Mouse (Mus musculus): ENCODE data around the gene Gm20388. TPM values are rescaled to one million over a fixed set of nuclear protein-coding genes. Genes with fewer than 3 reads are reported as not detected.

The Gm20388 gene
- polyA plus RNA-seq, 1 experiment from 2014 or later = not detected

DNA sequence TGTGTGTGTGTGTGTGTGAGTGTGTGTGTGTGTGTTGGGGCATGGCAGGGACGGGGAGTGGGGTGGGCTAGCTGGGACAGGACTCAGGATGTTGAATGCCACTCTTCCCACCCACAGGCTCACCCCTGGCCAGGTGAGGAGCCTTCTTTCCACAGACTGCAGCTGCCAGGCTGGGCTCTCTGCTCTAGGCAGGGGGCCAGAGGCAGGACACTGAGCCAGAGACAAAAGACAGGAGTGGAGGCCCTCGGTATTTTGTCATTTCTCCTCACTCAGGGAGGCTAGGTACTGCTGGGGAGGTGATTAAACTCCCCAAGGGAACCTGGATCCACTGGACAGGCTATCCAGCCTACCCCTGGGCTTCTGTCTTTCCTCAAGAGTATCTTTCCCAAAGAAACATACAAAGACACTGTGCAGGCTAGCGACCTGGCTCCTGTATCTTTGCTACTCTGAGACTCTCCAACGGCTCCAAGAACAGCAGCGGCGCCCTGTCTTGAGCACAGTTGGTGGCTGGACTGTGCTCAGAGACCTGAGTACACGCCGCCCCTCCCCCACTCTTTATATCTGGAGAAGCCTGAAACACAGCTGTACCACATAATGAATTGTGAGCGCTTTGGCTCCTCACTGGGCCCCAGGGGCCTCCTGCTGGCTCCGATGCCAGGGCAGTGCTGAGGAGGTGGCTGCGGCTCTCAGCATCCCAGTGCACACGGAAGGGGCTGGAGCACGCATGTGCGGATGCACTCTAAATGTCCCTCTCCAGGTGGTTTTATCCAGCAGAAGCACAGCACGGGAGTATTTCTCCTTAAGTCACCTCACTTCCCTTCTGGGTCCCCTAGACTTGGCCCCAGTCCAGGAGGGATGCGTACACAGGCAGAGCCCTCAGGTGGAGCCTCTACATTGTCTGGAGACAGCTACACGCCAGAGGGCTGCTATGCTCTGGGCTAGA, 274.5 kb downstream of the Gm20388 start:
- Histone ChIP-seq H3K9me3 (ENCODE audit: control insufficient read depth, low read length) (no peaks in the 10 kb centered on the region), H3K4me2 (replicated peaks; ENCODE audit: low read depth, low read length) (no peak overlapping the region), H3K27me3 (ENCODE audit: control insufficient read depth, insufficient read depth, low read length) (no peaks in the 10 kb centered on the region), H3K27ac (ENCODE audit: low read depth, low read length) (peak overlapping the region; percentile 65; the same call in 1 of the 2 replicates), H3K4me3 (ENCODE audit: low read length) (no peak overlapping the region), H3K4me1 (ENCODE audit: control insufficient read depth, insufficient read depth, low read length) (peaks cover 39% of the 10 kb centered on the region), H3K9ac (ENCODE audit: low read depth, low read length) (peak overlapping the region; percentile 18; the same call in 1 of the 2 replicates), H3K36me3 (ENCODE audit: control insufficient read depth, insufficient read depth, low read length) (no peaks in the 10 kb centered on the region)
- WGBS = 22% methylated on average over 17 of the region's 17 CpGs
- ATAC-seq (ENCODE audit: low FRiP score, low TSS enrichment) = peak; percentile 20; the same call in 1 of the 2 replicates

DNA sequence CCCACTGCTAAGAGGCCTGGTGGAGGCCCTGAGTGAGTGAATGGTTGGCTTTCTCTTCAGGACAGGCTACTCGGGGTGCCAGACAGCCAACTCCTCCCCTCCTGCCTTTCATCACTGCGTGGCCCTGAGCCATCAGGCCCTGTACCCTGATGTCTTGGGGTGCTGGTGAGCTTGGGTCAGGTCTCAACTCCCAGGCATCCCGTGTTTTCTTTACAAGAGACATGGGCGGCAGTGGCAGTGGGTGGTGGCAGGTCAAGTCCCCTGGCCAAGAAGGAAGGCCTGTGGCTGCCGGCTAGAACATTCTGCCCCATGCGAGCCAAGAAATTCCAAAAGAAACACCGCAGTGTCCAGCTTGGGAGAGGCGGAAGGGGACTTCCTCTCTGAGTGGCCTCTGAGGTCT, 275.8 kb downstream of the Gm20388 start:
- H3K36me3 ChIP-seq (ENCODE audit: control insufficient read depth, insufficient read depth, low read length) = no peaks in the 10 kb centered on the region
- H3K27ac ChIP-seq (ENCODE audit: low read depth, low read length) = no peak overlapping the region
- no peak overlapping the region for H3K4me2 ChIP-seq (replicated peaks; ENCODE audit: low read depth, low read length)
- H3K4me1 ChIP-seq (ENCODE audit: control insufficient read depth, insufficient read depth, low read length) = peaks cover 40% of the 10 kb centered on the region
- WGBS = 59% methylated on average over 8 of the region's 8 CpGs
- H3K9me3 ChIP-seq (ENCODE audit: control insufficient read depth, low read length) = no peaks in the 10 kb centered on the region
- no peak for ATAC-seq (ENCODE audit: low FRiP score, low TSS enrichment)
- no peaks in the 10 kb centered on the region for H3K27me3 ChIP-seq (ENCODE audit: control insufficient read depth, insufficient read depth, low read length)
- no peak overlapping the region for H3K4me3 ChIP-seq (ENCODE audit: low read length)
- no peak overlapping the region for H3K9ac ChIP-seq (ENCODE audit: low read depth, low read length)

DNA sequence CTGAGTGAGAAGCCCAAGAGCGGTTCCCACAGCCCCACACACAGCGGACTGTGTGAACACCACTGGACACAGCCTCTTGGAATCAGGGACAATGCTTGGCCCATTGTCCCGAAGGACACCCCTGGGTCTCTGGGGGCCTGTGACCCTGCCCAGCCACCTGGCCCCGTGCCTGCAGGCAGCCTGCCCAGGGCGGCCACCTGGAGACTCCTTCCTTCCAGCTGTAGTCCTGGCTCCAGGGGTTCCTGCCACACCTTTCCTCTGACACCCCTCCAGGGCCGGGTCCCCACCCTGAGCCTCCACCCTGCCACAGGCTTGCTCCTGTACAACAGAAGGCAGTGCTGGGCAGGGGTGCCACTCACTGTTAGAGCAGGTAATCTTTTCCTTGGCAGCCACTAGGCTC, 277.9 kb downstream of the Gm20388 start:
- H3K9me3 ChIP-seq (ENCODE audit: control insufficient read depth, low read length) = 0 out of 2 replicates have a peak, but pooled peaks cover 3% of the 10 kb centered on the region
- no peak overlapping the region for H3K4me3 ChIP-seq (ENCODE audit: low read length)
- H3K9ac ChIP-seq (ENCODE audit: low read depth, low read length) = no peak overlapping the region
- WGBS = 87% methylated on average over 6 of the region's 6 CpGs
- peaks cover 40% of the 10 kb centered on the region for H3K4me1 ChIP-seq (ENCODE audit: control insufficient read depth, insufficient read depth, low read length)
- no peak overlapping the region for H3K27ac ChIP-seq (ENCODE audit: low read depth, low read length)
- H3K27me3 ChIP-seq (ENCODE audit: control insufficient read depth, insufficient read depth, low read length) = no peaks in the 10 kb centered on the region
- H3K36me3 ChIP-seq (ENCODE audit: control insufficient read depth, insufficient read depth, low read length) = no peaks in the 10 kb centered on the region
- no peak overlapping the region for H3K4me2 ChIP-seq (replicated peaks; ENCODE audit: low read depth, low read length)
- ATAC-seq (ENCODE audit: low FRiP score, low TSS enrichment) = no peak

DNA sequence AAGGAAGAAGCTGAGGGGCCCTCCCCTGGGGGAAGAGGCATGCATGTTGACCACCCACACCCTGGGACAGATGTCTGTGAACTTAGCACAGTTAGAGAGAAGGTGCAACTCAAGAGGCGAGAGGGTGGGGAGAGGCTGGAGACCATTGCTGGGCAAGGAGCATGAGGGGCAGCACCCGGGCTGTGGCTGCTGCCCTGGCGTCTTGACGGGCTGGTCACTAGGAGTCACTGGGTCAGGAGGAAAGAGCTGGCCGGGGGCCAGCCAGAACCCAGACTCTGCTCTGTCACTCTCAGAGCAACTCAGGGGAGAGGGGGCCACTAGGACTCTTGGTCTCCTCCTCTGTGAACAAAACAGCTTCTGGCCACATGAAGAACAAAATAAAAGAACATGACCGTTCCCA, 278.8 kb downstream of the Gm20388 start:
- Histone ChIP-seq H3K9ac (ENCODE audit: low read depth, low read length) (no peak overlapping the region), H3K4me1 (ENCODE audit: control insufficient read depth, insufficient read depth, low read length) (peaks cover 35% of the 10 kb centered on the region), H3K27ac (ENCODE audit: low read depth, low read length) (no peak overlapping the region), H3K9me3 (ENCODE audit: control insufficient read depth, low read length) (0 out of 2 replicates have a peak, but pooled peaks cover 3% of the 10 kb centered on the region), H3K4me2 (replicated peaks; ENCODE audit: low read depth, low read length) (no peak overlapping the region), H3K27me3 (ENCODE audit: control insufficient read depth, insufficient read depth, low read length) (no peaks in the 10 kb centered on the region), H3K4me3 (ENCODE audit: low read length) (no peak overlapping the region), H3K36me3 (ENCODE audit: control insufficient read depth, insufficient read depth, low read length) (no peaks in the 10 kb centered on the region)
- no peak for ATAC-seq (ENCODE audit: low FRiP score, low TSS enrichment)
- WGBS = 70% methylated on average over 6 of the region's 6 CpGs

DNA sequence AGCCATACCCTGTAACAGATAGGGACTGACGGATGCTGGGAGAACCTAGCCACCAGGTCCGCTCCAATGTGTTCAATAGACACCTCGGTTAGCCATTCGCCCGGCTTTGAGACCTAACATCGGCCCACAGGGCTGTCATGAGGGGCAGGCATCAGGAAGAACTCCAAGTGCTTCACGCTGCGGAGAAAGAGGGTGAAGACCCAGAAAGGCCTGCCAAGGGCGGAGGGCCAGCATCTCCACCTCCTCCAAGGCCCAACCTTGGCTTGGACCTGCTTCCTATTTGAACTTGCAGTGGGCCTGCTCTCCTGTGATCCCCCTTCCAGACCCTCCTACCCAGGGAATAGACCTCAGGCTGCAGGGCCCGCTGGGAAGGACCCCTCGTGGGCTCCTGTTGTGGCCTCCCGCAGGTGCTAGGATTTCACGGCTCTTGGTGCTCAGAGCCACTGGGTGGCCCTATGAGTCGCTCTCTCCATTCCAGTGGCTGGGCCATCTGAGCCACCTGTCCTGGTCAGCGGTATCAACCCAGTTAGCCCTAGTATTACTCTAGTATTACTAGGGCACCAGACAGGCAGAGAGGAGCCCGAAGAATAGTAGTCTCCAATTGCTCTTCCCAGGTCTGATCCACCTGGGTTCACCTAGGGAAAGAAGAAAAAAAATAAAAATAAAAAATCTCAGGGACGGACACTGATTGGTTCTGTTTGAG, 279.6 kb downstream of the Gm20388 start:
- Histone ChIP-seq H3K4me2 (replicated peaks; ENCODE audit: low read depth, low read length) (no peak overlapping the region), H3K4me1 (ENCODE audit: control insufficient read depth, insufficient read depth, low read length) (peaks cover 27% of the 10 kb centered on the region), H3K27ac (ENCODE audit: low read depth, low read length) (no peak overlapping the region), H3K9ac (ENCODE audit: low read depth, low read length) (no peak overlapping the region; the same call in 1 of the 2 replicates), H3K4me3 (ENCODE audit: low read length) (no peak overlapping the region), H3K27me3 (ENCODE audit: control insufficient read depth, insufficient read depth, low read length) (no peaks in the 10 kb centered on the region), H3K36me3 (ENCODE audit: control insufficient read depth, insufficient read depth, low read length) (no peaks in the 10 kb centered on the region), H3K9me3 (ENCODE audit: control insufficient read depth, low read length) (0 out of 2 replicates have a peak, but pooled peaks cover 3% of the 10 kb centered on the region)
- 76% methylated on average over 17 of the region's 17 CpGs for WGBS
- peak; percentile 4; the same call in 1 of the 2 replicates for ATAC-seq (ENCODE audit: low FRiP score, low TSS enrichment)

DNA sequence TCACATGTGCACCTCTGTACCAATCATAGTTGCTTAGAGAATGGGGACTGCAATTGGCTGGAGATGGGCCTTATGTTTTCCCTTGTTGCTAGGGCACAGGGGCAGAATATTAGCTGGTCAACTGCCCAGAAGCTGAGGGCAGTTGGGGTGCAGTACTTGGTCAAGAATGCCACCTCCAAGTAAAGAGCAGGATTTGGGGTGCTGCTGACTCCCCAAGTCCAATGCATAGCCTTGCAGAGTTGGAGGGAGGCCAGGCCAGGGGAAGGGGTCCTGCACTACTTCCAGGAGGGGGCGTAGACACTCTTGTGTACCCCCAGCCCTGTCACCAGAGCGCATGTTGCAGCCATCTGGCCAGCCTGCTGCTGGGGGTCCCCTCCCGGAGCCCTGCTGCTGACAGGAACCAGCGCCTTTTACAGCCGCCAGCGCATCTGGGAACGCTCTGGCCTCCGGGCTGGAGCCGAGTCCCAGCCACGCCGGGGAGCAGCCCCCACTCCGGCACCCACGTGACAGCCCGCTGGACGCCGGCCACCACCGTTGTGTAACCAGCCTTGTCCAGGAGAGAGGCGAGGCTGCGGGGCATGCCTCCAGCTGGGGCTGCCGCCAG, 280.3 kb downstream of the Gm20388 start:
- peak overlapping the region; percentile 70; the same call in 1 of the 2 replicates for H3K27ac ChIP-seq (ENCODE audit: low read depth, low read length)
- H3K4me1 ChIP-seq (ENCODE audit: control insufficient read depth, insufficient read depth, low read length) = peaks cover 21% of the 10 kb centered on the region
- peak; percentile 92 for ATAC-seq (ENCODE audit: low FRiP score, low TSS enrichment)
- peak overlapping the region; percentile 32 for H3K4me2 ChIP-seq (replicated peaks; ENCODE audit: low read depth, low read length)
- WGBS = 27% methylated on average over 20 of the region's 20 CpGs
- no peak overlapping the region for H3K9ac ChIP-seq (ENCODE audit: low read depth, low read length)
- H3K4me3 ChIP-seq (ENCODE audit: low read length) = 0 out of 2 replicates have a peak overlapping the region, but pooled peaks have one; percentile 4
- 0 out of 2 replicates have a peak, but pooled peaks cover 3% of the 10 kb centered on the region for H3K9me3 ChIP-seq (ENCODE audit: control insufficient read depth, low read length)
- no peaks in the 10 kb centered on the region for H3K36me3 ChIP-seq (ENCODE audit: control insufficient read depth, insufficient read depth, low read length)
- no peaks in the 10 kb centered on the region for H3K27me3 ChIP-seq (ENCODE audit: control insufficient read depth, insufficient read depth, low read length)

DNA sequence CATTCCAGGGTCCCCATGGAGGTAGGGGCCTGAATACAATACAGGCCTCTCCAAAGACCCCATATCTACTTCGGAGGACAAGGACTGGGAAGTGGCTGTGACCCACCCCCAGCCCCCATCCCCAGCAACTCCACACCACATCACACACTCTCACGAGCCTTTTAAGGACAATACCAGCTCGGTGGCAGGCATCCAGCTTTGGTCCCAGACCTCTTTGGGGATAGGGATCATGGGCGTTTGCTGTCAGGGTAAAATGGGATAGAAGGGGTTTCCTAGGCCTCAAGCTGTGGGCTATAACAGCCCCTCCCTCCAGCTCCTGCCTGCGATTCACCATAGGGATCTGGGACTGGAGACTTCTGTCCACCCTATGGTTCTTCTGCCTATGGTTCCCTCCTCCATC, 281.0 kb downstream of the Gm20388 start:
- H3K27me3 ChIP-seq (ENCODE audit: control insufficient read depth, insufficient read depth, low read length) = no peaks in the 10 kb centered on the region
- H3K36me3 ChIP-seq (ENCODE audit: control insufficient read depth, insufficient read depth, low read length) = no peaks in the 10 kb centered on the region
- no peak overlapping the region for H3K4me2 ChIP-seq (replicated peaks; ENCODE audit: low read depth, low read length)
- H3K4me3 ChIP-seq (ENCODE audit: low read length) = no peak overlapping the region
- 82% methylated on average over 5 of the region's 5 CpGs for WGBS
- peaks cover 17% of the 10 kb centered on the region for H3K4me1 ChIP-seq (ENCODE audit: control insufficient read depth, insufficient read depth, low read length)
- H3K9me3 ChIP-seq (ENCODE audit: control insufficient read depth, low read length) = 0 out of 2 replicates have a peak, but pooled peaks cover 3% of the 10 kb centered on the region
- peak overlapping the region; percentile 70 for H3K27ac ChIP-seq (ENCODE audit: low read depth, low read length)
- no peak for ATAC-seq (ENCODE audit: low FRiP score, low TSS enrichment)
- H3K9ac ChIP-seq (ENCODE audit: low read depth, low read length) = no peak overlapping the region

DNA sequence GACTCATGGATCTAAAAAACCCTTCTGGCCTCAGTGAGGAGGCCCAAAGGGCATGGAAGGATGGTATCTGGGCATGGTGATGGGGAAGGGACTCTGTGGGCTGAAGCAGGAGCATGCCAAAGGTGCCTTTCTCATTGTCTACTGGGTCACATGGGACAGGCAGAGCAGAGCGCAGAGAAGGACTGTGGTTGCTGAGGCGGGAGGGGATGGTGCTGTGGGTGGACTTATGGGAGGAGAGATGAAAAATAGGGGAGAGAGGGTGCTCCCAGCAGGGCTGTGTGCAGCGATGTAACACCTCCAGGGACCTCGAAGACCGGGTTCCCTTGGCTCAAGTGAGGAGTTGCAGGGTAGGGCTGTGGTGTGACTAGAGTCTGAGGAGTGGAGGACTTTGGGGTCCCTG, 281.5 kb downstream of the Gm20388 start:
- WGBS = 94% methylated on average over 5 of the region's 5 CpGs
- Histone ChIP-seq H3K27ac (ENCODE audit: low read depth, low read length) (peak overlapping the region; percentile 70), H3K4me1 (ENCODE audit: control insufficient read depth, insufficient read depth, low read length) (peaks cover 15% of the 10 kb centered on the region), H3K9me3 (ENCODE audit: control insufficient read depth, low read length) (0 out of 2 replicates have a peak, but pooled peaks cover 3% of the 10 kb centered on the region), H3K27me3 (ENCODE audit: control insufficient read depth, insufficient read depth, low read length) (no peaks in the 10 kb centered on the region), H3K4me2 (replicated peaks; ENCODE audit: low read depth, low read length) (no peak overlapping the region), H3K36me3 (ENCODE audit: control insufficient read depth, insufficient read depth, low read length) (no peaks in the 10 kb centered on the region), H3K4me3 (ENCODE audit: low read length) (no peak overlapping the region), H3K9ac (ENCODE audit: low read depth, low read length) (no peak overlapping the region)
- no peak for ATAC-seq (ENCODE audit: low FRiP score, low TSS enrichment)
